Mouse (Mus musculus) ES-E14 (cell line): ENCODE data around the gene Gm2696.

Experiments
- CHD2 ChIP-seq: IDR thresholded peaks from 2 replicates; pipeline ENCODE4 v1.6.1; 2014; ENCODE audit warnings: mild to moderate bottlenecking, low read depth, low read length, inconsistent platforms
- HCFC1 ChIP-seq: IDR thresholded peaks from 2 replicates; pipeline ENCODE4 v1.6.1; 2012; ENCODE audit warnings: low read length, inconsistent platforms, borderline replicate concordance; ENCODE audit not compliant: insufficient read depth
- ZNF384 ChIP-seq: IDR thresholded peaks from 2 replicates; pipeline ENCODE4 v1.6.1; 2012; ENCODE audit warnings: low read depth, low read length, inconsistent platforms

GRCm38 (mm10) chr10:77815514-77815913 is 1.0 kb downstream of the Gm2696 start:
- no peak for TF ChIP-seq HCFC1
- TF ChIP-seq ZNF384: no peak
- no peak for TF ChIP-seq CHD2
